Mouse (Mus musculus) MEL-GATA-1-ER (cell line): ENCODE data around the gene Synm.

Experiments used
- DNase-seq: peaks from one replicate; pipeline ENCODE4 v3.0.0-alpha.2; 2012; ENCODE audit warnings: low read depth; ENCODE audit errors: extremely low read depth

Synm gene

DNA sequence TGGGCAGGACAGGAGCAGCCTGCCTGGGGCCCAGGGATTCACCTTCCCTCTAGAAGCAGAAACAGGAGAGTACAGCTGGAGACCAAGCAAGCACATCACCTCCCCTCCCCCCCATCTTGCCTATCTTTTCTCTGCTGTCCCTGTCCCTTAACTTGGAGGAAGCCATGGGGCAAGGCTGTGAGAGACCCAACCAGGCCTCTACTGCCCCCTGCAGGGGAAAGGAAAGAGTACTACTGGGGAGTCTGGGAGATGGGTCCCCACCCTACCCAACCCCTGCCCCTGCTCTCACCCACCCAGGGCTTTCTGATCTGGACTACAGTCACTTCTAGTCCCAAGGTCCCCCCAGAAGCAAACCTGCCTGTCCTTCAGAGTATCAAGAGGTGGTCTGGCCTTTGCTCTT, 58.7 kb downstream of the Synm start:
- no peak for DNase-seq

DNA sequence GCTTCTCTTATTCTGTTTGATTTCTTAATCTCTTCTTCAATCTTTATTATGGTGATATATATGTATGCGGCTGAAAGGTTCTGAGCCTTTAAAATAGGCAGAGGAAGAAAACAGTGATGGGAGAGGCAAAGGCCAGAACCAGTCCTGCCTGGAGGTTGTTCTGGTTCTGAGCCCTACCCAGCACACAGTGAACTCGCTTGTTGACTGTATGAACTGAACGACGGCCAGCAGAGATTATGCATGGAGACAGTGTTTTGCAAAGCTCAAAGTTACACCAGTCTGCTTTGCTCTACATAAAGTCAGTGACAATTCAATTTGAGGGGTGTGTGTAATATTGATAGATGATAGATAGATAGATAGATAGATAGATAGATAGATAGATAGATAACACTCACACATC, 60.2 kb downstream of the Synm start:
- DNase-seq: no peak

DNA sequence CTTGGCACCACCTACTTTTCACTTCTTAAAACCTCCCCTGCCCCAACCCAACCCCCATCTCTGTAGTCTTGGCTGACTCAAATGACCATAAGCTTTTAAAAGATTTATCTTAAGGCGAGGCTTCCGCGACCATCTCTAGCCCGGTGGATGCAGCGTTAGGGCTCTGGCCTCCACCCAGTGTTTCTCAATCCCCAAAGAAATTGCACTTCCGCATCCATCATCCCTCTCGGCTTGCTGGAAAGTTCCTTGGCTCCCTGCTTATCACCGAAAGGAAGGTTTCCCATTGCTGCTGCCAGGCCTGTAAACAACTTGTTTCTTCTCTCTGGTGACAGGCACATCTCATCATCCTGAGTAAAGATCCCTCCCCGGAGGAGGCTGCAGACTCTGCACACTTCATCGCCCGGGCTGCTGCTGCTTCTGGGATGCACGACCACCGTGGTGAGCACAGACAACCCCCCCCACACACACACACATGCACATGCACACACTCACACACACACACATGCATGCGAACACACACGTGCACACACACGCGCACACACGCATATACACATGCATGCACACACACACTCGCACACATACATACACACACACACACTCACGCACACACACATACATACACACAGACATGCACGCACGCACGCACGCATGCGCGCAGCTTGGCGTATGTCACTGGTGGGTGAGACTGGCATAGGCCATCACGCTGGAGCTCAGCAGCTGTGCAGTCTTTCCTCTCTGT, 61.5 kb downstream of the Synm start:
- no peak for DNase-seq

DNA sequence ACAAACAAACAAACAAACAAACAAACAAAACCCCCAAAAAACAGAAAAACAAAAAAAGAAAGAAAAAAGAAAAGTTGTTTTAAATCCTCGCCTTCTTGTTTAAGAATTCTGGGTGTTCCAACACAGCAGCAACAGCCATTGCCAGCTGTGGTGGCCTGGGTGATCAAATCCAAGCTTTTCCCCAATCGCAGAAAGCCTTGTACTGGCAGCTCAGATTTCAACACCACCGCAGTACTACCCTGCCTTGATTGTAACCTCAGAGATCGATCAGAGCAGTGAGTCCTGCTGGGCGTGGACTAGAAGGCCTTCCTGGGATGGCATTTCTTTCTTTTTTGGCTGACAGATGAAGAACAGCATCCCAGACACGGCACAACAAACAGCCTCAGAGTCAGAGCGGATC, 63.6 kb downstream of the Synm start:
- no peak for DNase-seq

DNA sequence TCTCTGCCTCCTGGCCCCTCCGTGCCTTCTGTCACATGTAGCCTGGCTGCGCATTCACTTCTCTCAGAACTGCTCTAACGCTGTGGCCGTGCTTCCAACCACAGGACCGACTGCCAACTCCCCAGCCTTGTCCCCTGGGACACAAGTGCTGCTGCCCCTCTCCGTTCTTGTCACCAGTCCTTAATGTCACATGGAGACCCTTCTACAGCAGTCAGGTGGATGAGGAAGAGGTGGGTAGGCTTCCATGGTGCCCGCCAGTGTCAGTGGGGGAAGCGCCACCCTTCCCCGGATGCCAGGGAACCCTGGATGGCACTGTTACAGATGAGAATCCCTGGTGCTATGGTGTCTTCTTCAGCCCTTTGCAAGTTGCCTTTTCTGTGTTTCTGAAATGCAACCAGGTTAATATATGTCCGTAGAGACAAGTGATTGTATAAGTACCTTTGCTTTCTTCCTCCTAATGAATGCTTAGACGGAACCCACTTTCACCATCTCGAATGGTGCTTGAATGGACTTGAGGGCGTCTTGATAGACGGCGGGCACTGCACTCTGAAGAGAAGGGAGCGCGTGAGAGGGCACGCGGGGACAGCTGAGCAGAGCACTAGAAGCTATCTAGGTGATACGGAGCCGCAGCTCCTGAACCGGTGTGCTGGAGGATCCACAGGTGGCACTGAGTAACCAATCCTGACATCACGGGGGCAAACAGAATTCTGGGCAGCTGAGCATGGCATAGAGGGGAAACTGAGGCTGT, 66.6 kb downstream of the Synm start:
- DNase-seq: no peak

DNA sequence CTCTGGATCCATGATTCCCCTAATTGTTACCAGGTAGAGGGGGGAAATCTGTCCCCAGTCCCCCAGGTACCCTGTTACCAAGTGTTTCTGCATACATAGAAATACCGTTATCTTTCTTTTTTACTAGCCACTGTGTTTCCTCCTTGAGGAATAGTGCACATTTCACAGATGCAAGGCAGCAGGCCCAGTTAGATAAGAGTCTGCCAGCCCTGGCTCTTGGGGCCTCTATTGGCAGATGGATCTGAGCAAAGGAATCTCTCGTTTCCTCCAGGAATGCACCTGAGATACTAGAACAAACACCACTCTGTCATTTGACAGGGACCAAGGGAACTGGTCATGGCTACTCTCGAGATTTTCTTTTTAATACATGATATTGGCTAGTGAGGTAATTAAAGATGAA, 67.4 kb downstream of the Synm start:
- no peak for DNase-seq

DNA sequence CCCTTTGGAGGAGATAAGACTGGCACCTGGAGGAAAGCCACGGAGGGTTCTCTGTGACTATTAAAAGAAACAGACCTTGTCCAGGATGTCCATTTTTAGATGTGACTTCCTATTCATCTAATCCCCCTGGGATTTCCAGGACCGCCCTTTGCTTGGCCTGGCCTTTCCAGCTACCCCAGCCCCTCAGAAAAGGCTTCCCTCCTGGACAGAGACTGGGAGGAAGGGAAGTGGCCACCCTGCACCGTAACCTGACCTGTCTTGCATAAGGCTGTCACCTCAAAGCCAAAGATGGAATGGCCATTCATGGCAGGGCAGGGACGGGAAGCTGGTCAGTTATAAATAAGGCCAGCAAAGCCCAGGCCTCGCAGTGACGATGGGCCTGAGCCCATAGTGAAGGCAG, 68.5 kb downstream of the Synm start:
- DNase-seq: no peak

DNA sequence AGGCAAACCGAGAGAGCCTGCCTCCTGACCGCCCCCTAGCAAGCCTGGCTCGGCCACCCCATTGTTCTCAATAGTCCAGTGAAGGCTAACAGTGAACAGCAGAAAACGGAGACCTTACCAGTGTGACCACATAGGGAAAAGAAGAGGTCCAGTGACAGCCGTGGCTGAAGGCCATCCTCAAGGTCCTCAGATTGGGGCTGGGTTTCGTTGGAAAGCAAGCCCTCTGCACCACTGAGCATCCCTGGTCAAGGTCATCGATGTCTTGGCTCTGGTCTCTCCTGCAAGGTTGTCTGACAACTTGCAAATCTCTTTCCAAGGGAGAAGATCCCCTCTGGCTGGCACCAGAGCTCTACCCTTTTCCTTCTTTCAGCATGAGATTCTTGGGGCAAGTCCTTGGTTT, 69.7 kb downstream of the Synm start:
- no peak for DNase-seq

DNA sequence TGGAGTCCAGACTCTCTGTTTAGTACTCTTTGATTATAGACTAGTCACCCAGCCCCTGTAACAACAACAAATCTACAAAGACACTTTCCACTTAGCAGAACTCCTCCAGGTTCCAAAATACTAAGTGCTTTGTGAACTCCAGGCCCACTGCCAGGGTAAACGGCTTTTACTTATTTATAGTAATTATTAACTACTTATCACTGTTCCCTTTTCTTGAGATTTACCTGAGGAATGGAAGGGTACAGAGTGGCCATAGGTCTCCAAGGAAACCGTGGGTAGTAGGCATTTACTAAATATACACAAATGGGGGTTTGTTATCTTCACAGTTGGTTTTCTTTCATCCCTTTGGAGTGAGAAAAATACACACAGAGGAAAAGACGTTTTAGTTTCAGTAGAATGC, 71.3 kb downstream of the Synm start:
- no peak for DNase-seq

DNA sequence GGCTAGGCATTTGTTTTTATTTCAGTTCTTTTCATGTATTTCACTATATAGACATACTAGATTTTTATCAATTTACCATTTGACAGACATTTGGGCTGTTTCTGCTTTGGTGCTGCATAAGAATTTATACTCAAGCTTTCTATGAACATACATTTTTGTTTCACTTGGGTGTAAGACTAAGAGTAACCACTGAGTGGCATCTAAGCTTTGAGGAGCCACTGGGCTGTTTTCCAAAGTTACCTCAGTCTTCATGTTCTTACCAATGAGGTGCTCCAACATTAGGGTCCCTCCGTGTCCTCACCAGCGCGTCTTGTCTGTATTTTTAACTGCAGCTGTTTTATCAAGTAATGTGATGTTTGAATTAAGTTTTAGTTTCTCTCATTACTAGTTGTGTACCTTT, 73.0 kb downstream of the Synm start:
- DNase-seq: no peak

DNA sequence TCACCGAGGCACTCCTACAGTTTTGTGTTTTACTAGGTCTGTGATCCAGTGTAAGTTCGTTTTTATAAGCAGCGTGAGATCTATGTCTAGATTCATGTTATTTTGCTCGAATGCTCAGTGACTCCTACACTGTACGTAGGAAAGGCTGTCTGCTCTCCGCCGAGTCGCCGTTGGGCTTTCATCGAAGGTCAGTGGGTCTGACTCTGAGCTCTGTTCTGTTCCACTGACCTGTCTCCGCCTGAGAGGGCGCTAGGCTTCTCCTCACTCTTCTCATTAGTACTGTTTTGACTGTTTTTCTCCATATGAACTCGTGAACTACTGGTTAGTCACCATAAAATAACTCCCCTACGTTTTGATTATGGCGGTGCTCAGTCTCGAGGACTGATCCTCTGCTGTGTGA, 76.5 kb downstream of the Synm start:
- DNase-seq: no peak

DNA sequence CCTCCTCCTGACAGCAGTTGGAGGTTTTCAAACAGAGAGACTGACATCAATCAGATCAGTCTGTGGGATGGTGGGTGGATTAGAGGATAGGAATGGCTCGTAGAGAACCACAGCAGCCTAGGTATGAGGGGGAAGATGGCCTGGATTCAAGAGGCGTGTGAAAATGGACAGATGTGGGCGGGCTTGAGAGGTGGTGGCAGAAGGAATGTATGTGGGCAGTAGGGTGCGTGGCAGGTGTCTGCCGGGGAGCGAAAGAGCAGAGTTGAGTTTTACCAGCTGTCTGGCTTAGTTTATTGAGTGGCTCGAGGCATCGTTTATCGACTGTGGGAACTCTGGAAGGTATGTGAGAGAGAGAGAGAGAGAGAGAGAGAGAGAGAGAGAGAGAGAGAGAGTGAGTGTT, 78.5 kb downstream of the Synm start:
- DNase-seq: no peak
